Mouse (Mus musculus): ENCODE results near the gene Zfp820. TPM values are rescaled to one million over a fixed set of nuclear protein-coding genes. Genes with fewer than 3 reads are reported as not detected.
A peak's percentile ranks its signal among the peaks of the same experiment; 100 is the strongest.
"Not testable (repeated sequence)": the region's sequence is repeated elsewhere in the genome, so short reads cannot be mapped to it uniquely, and the experiment has no call there.

The Zfp820 gene
- 9.8 and 11.1 TPM in 2 replicates for total RNA-seq (2017)

DNA sequence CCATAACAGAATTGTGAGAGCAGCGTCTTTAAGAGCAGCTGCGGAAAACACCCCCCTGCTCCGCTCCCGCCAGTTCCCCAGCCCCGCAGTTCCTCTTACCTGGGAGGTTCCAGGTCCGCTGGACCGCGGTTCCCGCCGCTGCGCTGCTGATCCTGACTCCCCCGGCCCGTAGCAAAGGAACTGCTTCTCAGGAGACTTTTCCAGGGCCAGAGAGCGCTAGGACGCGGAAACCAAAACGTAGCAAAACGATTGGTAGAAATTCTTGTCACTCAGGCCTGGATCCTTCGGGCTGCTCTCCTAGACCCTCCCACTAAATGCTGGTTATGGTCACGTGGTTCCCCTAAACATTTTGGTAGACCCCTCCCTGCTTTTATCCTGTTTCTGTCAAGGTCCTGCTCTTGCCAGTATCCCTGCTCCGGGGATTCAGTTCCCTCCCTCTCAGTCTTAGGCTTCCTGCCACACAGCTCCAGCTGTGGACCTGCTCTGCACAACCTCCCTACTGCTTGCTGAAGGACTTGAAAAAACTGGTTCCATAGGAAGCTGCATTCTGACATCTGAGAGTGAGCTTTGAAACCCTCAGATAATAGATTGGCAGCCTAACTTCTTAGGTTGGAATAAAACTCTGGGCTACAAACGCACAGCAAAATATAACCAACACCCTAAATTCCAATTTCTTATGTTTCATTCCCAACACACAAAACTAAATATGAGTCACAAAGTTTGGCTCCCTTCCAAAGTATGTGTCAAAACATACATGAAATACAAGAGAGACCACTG is at the start of gene Zfp820:
Gene Zfp820, minus strand, starts transcription at position 228 of the 777 bp plus-strand sequence.
- ATAC-seq (replicated peaks; ENCODE audit: low read depth, poor library complexity, severe bottlenecking): peak; percentile 97

DNA sequence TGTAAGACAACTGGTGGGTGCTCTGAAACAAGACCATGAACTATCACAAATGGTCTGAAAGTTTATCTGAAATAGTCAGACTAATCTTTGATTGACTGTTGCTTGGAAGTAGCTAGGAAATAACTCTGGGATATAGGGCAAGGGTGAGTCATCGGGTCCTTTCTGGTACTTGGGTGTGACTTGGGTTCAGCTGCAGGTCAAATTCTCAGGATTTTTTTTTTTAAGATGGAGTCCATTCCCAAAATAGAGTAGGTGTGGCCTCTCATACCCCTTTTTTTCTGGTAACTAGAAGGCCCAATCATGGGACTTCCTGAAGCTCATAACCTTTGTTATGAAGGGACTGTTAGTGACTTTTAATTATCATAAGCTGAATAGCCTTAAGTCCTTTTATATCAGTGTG is 25.7 kb upstream of the Zfp820 start:
- ATAC-seq (replicated peaks; ENCODE audit: low read depth, poor library complexity, severe bottlenecking): no peak

DNA sequence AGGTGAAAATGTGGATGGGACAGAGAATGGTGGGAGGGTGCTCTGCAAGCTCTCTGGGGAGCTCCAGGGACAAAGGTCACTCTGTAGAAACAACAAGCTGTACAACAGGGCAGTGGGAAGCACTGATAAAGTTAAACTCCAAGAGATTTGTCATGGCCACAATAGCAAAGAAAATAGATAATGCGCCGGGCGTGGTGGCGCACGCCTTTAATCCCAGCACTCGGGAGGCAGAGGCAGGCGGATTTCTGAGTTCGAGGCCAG is 680 bp upstream of the Zfp820 start:
- ATAC-seq (replicated peaks; ENCODE audit: low read depth, poor library complexity, severe bottlenecking): not testable (repeated sequence)

DNA sequence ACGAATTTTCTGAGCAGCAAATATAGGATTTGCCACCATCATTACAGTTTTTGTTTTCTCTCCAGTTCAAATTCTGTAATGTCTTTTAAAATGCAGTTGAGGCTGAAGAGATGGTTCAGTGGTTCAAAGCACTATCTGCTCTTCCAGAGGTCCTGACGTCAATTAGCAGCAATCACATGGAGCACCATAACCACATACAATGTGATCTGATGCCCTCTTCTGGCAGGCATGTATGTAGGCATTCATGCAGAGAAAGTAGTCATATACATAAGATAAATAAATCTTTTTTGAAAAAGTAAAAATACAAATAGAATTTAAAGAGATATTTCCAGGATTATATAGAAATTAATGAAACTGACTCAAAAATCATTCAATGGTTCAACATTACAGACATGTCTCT is 7.1 kb downstream of the Zfp820 start:
- ATAC-seq (replicated peaks; ENCODE audit: low read depth, poor library complexity, severe bottlenecking): peak; percentile 72

DNA sequence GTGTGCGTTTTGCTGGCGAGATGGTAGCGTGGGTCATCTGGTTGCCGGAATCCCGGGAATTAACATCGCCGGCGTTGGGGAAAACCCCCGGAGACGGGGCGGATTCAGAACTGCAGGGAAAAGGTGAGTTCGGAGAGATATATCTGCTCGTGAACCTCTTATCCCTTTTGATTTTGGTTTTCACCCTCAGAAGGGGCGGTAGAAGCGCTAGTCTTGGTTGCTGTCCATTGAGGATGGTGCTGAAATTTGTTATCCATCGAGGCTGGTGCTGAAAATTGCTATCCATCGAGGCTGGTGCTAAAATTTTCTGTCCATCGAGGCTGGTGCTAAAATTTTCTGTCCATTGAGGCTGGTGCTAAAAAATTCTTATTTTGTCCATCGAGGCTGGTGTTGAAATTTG is 44.2 kb downstream of the Zfp820 start:
- ATAC-seq (replicated peaks; ENCODE audit: low read depth, poor library complexity, severe bottlenecking): not testable (repeated sequence)

DNA sequence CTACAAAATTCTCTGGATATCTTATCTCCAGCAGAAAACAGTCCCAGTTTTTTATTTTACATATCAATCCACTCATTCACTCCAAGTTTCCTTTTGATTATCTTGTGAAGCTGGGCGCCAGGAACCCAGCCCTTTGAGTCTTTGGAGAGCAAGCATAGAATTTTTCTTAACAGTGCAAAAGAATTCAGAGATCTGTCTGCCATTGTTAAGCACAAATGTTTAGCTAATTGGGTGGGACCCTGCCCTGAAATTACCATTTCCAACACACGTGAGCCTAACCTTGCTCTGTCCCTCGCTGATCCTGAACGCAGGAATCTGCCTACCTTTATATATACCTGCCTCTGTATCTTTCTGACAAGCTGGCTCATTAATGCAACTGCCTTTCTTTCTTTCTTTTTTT is 53.3 kb downstream of the Zfp820 start:
- ATAC-seq (replicated peaks; ENCODE audit: low read depth, poor library complexity, severe bottlenecking): no peak

DNA sequence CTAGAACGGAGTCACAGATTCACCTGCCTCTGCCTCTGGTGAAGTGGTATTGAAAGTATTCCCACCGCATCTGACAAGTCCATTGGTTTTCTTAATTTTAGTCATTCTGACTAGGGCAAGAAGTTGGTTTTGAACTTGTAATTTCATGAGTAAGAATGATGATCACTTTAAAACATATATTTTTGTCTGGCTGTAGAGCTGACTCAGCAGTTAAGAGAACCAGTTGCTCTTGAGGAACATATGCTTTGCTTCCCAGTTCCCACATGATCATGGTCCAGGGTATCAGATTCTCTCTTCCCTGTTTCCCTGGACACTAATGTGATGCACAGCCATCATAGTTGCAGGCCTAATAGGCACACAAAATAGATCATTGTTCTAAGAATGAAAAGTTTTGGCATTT is 75.2 kb downstream of the Zfp820 start:
- ATAC-seq (replicated peaks; ENCODE audit: low read depth, poor library complexity, severe bottlenecking): no peak

Other genes with a start within 250 kb of the Zfp820 start
- gene Zfp983, start 195.1 kb downstream of the Zfp820 start, total RNA-seq (2017): 4.7 and 6.5 TPM in 2 replicates
- 26.4 TPM in 1 of 2 replicates, not detected in the other for gene Gm10226, start 153.9 kb downstream of the Zfp820 start, total RNA-seq (2017)
- 10.9 and 13.4 TPM in 2 replicates for gene Zfp760, start 138.0 kb downstream of the Zfp820 start, total RNA-seq (2017)
- gene Zfp229, start 115.0 kb downstream of the Zfp820 start, total RNA-seq (2017): 5.8 and 8.6 TPM in 2 replicates
- gene Zfp995, start 64.2 kb upstream of the Zfp820 start, total RNA-seq (2017): 6.9 and 9.8 TPM in 2 replicates
- 26.2 and 36.2 TPM in 2 replicates for gene Zfp942, start 116.7 kb upstream of the Zfp820 start, total RNA-seq (2017)
- 26.1 and 26.2 TPM in 2 replicates for gene Zfp943, start 116.8 kb upstream of the Zfp820 start, total RNA-seq (2017)